Mouse (Mus musculus) lung, adult 2 months (tissue): Measurements from ENCODE around the gene Mocs3.

Source experiments
- CTCF ChIP-seq: fragments of 200-500 bp; IDR thresholded peaks from 2 replicates; pipeline ENCODE4 v1.5.1; 2011; ENCODE audit warnings: mild to moderate bottlenecking, low read length, control low read depth; ENCODE audit not compliant: insufficient read depth
- POLR2A ChIP-seq: fragments of 200-500 bp; IDR thresholded peaks from 2 replicates; pipeline ENCODE4 v1.6.1; 2011; ENCODE audit warnings: low read depth, mild to moderate bottlenecking, control low read depth, low read length, borderline replicate concordance; ENCODE audit errors: extremely low read depth

DNA sequence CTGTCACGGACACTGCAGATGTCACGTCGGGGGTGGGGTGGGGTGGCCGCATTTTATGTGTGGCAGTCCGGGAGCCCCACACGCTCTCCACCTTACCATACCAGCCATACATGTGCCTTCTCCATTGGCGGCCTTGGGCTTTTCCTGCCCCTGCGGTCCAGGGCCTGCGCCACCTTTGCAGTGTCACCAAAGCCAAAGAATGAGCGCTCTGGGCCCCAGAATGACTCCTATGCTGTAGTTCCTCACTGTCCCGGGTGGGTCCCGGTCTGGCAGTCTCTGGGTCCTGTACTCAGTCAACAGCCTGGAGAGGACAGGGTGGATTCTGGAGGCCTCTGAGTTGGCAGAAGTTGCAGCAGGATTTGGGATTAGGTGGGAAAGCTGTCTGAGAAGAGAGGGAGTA lies 51.2 kb downstream of the Mocs3 start, which contains the start of gene Kcng1:
- TF ChIP-seq CTCF (no peak), POLR2A (no peak)
